Mouse (Mus musculus) intestine, postnatal 0 days (tissue): ENCODE results near the gene Eri2. TPM values are rescaled to one million over a fixed set of nuclear protein-coding genes. Genes with fewer than 3 reads are reported as not detected.

Source experiments
- ATAC-seq: fragments of 200-750 bp; cut with Nextera tagmentation; 2 replicates; pipeline ENCODE4 v1.8.0; 2017; ENCODE audit warnings: mild to moderate bottlenecking, moderate TSS enrichment, moderate library complexity
- H3K27ac ChIP-seq: fragments of 300-500 bp; sonication (generic); 2 replicates; pipeline ENCODE4 v1.5.1; 2014; ENCODE audit warnings: mild to moderate bottlenecking, low read depth, low read length, moderate library complexity
- H3K27me3 ChIP-seq: fragments of 300-500 bp; sonication (generic); replicated peaks from 2 replicates; pipeline ENCODE4 v1.6.1; 2014; ENCODE audit warnings: low read length, mixed read lengths; ENCODE audit not compliant: control insufficient read depth, insufficient read depth
- H3K36me3 ChIP-seq: fragments of 300-500 bp; sonication (generic); 2 replicates; pipeline ENCODE4 v1.6.1; 2014; ENCODE audit warnings: mild to moderate bottlenecking, moderate library complexity; ENCODE audit not compliant: control insufficient read depth, insufficient read depth
- H3K4me1 ChIP-seq: fragments of 300-500 bp; sonication (generic); replicated peaks from 2 replicates; pipeline ENCODE4 v1.6.1; 2014; ENCODE audit warnings: antibody characterized with exemption, low read length, mixed read lengths; ENCODE audit not compliant: control insufficient read depth, insufficient read depth
- H3K4me2 ChIP-seq: fragments of 300-500 bp; sonication (generic); replicated peaks from 2 replicates; pipeline ENCODE4 v1.6.1; 2014; ENCODE audit warnings: low read depth, mild to moderate bottlenecking, moderate library complexity
- H3K4me3 ChIP-seq: fragments of 300-500 bp; sonication (generic); 2 replicates; pipeline ENCODE4 v1.5.1; 2014; ENCODE audit warnings: low read depth, low read length
- H3K9ac ChIP-seq: fragments of 300-500 bp; sonication (generic); 2 replicates; pipeline ENCODE4 v1.6.1; 2014; ENCODE audit warnings: mild to moderate bottlenecking, low read depth, low read length
- H3K9me3 ChIP-seq: fragments of 300-500 bp; sonication (generic); 2 replicates; pipeline ENCODE4 v1.6.1; 2016; ENCODE audit warnings: mixed run types; ENCODE audit not compliant: control insufficient read depth
- CTCF ChIP-seq: sonication (generic); IDR thresholded peaks from 2 replicates; pipeline ENCODE4 v1.5.1; 2016; ENCODE audit warnings: low read depth, mild to moderate bottlenecking, control low read depth, antibody characterized with exemption, moderate library complexity
- WGBS: fragments of 180-500 bp; shearing (Covaris S2); extraction: QIAGEN DNeasy Blood & Tissue Kit; methylation state at CpG from one replicate; pipeline ENCODE4 v1.1.7; 2014; 5-methylcytosine and 5-hydroxymethylcytosine counted together
- polyA plus RNA-seq: library from polyadenylated mRNA; unstranded; fragments of >200 nt; fragmentation: Nextera tagmentation; extraction: Ambion mirVana; gene quantifications from 2 replicates; pipeline ENCODE4 v1.2.1, GENCODE M21; 2015

Eri2 gene
- polyA plus RNA-seq, 1 experiment from 2014 or later = 5.0 TPM

DNA sequence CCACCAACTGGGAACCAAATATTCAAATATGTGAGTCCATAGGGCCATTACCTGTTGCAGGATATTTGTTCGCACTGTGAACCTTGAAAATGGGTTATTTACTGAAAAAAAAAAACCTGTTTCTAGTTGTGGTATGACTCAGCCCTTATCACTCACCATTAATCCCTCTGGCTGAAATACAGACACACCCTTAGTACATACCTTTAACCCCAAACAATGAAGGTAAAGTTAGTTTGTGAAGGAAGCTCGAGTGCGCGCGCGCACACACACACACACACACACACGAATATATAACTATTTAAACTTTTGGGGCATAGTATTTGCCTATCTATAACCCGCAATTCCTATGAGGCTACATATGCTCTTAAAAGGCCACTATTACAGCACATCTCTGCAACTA, 24.0 kb downstream of the Eri2 start:
- H3K27me3 ChIP-seq = no peaks in the 10 kb centered on the region
- H3K4me1 ChIP-seq = no peaks in the 10 kb centered on the region
- H3K36me3 ChIP-seq = no peaks in the 10 kb centered on the region
- no peak overlapping the region for H3K9ac ChIP-seq
- WGBS = 54% methylated on average over 8 of the region's 8 CpGs
- peak; percentile 78 for ATAC-seq
- no peak overlapping the region for H3K4me3 ChIP-seq
- no peak overlapping the region for H3K4me2 ChIP-seq
- no peaks in the 10 kb centered on the region for H3K9me3 ChIP-seq
- TF ChIP-seq CTCF = no peak
- no peak overlapping the region for H3K27ac ChIP-seq

DNA sequence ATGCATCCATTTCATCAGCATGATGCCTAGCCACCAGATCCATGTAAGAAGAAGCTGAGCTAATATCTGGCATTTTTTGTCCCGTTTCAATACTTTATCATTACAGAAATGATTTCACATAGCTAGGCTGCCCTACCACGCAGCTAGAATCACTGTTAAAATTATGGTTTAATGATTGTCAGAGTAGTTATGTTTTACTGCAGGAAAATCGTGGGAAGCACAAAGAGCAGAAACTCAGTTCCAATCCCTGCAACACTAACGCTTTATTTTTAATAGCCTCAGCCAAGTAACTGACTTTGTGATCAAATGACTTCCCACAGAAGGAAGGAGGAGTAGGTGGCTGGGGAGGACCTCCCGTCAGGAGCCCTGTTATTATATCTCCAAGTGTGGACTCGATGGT, 26.9 kb downstream of the Eri2 start:
- no peaks in the 10 kb centered on the region for H3K27me3 ChIP-seq
- H3K4me3 ChIP-seq = no peak overlapping the region; the same call in 1 of the 2 replicates
- peak overlapping the region; percentile 54 for H3K4me2 ChIP-seq
- WGBS = 40% methylated on average over 6 of the region's 6 CpGs
- H3K4me1 ChIP-seq = no peaks in the 10 kb centered on the region
- no peak overlapping the region for H3K27ac ChIP-seq
- H3K36me3 ChIP-seq = no peaks in the 10 kb centered on the region
- no peak overlapping the region for H3K9ac ChIP-seq
- ATAC-seq = no peak
- TF ChIP-seq CTCF = no peak
- no peaks in the 10 kb centered on the region for H3K9me3 ChIP-seq

DNA sequence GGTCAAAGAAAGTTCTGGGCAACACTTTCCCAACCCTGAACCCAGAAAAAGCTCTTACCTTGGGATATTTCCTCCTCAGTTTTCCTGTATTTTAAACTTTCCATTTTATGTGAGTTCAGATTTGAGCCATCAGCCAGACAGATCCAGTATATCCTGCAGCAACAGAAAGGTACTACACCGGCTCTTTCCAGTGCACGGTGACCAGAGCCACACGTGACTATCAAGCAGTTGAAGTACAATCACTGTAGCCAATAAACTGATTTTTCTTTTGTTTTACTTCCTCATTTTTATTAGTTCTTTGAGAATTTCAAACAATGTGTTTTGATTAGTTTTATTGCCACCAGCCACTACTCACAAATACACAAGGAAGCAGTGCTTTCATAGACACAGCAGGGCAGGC, 29.5 kb downstream of the Eri2 start:
- peak; percentile 89 for ATAC-seq

DNA sequence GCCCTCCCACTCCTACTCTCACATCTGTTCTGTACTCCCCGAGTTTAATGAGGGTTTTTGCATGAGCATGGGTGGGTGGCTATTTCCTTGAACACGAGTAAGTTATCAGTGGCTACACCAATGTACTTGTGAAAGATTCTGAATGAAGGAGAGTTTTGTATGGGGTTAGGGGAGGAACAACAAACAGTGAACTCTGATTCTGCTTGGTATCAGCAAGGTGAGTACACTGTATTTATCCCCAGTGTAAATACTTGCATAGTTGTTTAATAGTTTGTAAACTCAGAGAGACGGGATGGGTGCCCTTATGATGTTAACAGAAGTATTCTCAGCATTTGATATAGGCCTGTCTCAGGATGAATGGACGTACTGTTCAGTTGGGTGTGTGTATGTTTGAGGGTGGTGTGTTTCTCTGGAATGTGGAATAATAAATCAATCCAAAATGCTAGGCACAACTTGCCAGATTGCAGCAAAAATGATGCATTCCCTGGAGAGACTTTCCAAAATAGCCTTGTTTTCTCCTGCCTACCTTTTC, 31.6 kb downstream of the Eri2 start:
- 21% methylated on average over 4 of the region's 4 CpGs for WGBS

More for the DNA sequence above, 29.5 kb downstream of the Eri2 start:
- H3K27ac ChIP-seq = no peak overlapping the region
- no peak overlapping the region for H3K9ac ChIP-seq
- H3K4me3 ChIP-seq = no peak overlapping the region
- H3K4me2 ChIP-seq = no peak overlapping the region
- H3K27me3 ChIP-seq = no peaks in the 10 kb centered on the region
- no peaks in the 10 kb centered on the region for H3K36me3 ChIP-seq
- H3K4me1 ChIP-seq = no peaks in the 10 kb centered on the region
- H3K9me3 ChIP-seq = no peaks in the 10 kb centered on the region
- TF ChIP-seq CTCF = no peak
- 46% methylated on average over 3 of the region's 3 CpGs for WGBS

GRCm38 (mm10) chr7:119760527-119760951, 33.3 kb downstream of the Eri2 start, which contains the start of gene Acsm3:
TSS of gene Acsm3 (plus strand) at chr7:119760923.
- H3K27ac ChIP-seq = no peak within 1 kb of the TSS
- H3K4me1 ChIP-seq = no peaks in the 10 kb centered on the region
- H3K36me3 ChIP-seq = no peaks in the 10 kb centered on the region
- no peaks in the 10 kb centered on the region for H3K9me3 ChIP-seq
- WGBS = 19% methylated on average over 11 of the region's 11 CpGs
- H3K9ac ChIP-seq = peak within 1 kb of the TSS; percentile 17; the same call in 1 of the 2 replicates
- peak within 1 kb of the TSS; percentile 60 for H3K4me2 ChIP-seq
- H3K27me3 ChIP-seq = no peaks in the 10 kb centered on the region
- no peak for TF ChIP-seq CTCF
- ATAC-seq = peak; percentile 42
- peak within 1 kb of the TSS; percentile 7; the same call in 1 of the 2 replicates for H3K4me3 ChIP-seq

More for the DNA sequence above, 31.6 kb downstream of the Eri2 start:
- Histone ChIP-seq H3K4me2 (no peak overlapping the region), H3K9ac (no peak overlapping the region), H3K27ac (no peak overlapping the region), H3K27me3 (no peaks in the 10 kb centered on the region), H3K9me3 (no peaks in the 10 kb centered on the region), H3K4me1 (no peaks in the 10 kb centered on the region), H3K4me3 (no peak overlapping the region), H3K36me3 (no peaks in the 10 kb centered on the region)
- ATAC-seq = no peak
- TF ChIP-seq CTCF = no peak

DNA sequence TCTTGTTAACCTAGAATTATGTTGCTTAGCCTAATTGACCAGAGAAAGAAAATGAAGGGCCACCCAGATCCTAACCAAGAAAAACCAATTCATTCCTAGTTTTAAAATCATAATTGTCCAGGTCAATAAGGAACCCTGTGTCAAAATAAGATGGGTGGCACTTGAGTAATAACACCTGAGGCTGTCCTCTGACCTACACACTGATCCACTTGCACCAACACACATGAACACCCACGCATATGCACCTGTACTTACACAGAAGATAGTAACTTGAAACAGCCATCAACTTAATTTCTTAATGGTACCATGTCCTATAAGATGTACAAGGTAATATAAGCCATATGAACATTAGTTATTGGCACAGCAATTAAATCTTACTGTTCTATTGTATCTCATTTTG, 40.2 kb downstream of the Eri2 start:
- WGBS = 88% methylated on average over 1 of the region's 1 CpGs
- Histone ChIP-seq H3K9ac (no peak overlapping the region), H3K4me1 (no peaks in the 10 kb centered on the region), H3K9me3 (no peaks in the 10 kb centered on the region), H3K4me2 (no peak overlapping the region), H3K27me3 (no peaks in the 10 kb centered on the region), H3K4me3 (no peak overlapping the region), H3K36me3 (no peaks in the 10 kb centered on the region), H3K27ac (no peak overlapping the region)
- no peak for ATAC-seq
- TF ChIP-seq CTCF = no peak

DNA sequence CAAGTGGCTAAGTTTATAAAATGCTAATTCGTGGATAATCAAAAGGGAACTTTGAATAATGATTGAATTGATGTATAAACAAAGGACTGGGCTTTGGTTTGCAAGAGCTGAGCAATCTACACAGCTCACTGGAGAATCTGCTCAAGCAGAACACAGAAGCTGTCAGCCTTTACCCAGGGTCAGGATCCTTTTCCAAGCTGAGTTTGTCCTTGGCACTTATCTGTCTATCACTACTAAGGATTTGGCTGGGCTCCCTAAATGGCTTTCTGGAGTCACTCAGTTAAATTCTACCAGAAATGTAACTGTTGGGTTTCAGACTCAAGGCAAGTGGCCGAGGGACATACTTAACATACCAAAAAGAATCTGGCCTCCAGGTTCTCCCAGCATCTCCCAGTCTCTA, 43.9 kb downstream of the Eri2 start:
- WGBS = 50% methylated on average over 2 of the region's 2 CpGs
- Histone ChIP-seq H3K4me1 (no peaks in the 10 kb centered on the region), H3K4me3 (no peak overlapping the region), H3K36me3 (no peaks in the 10 kb centered on the region), H3K4me2 (no peak overlapping the region), H3K9ac (no peak overlapping the region), H3K27me3 (no peaks in the 10 kb centered on the region), H3K9me3 (no peaks in the 10 kb centered on the region), H3K27ac (no peak overlapping the region)
- no peak for TF ChIP-seq CTCF
- ATAC-seq = no peak
